Mouse (Mus musculus): ENCODE measurements around the gene Clps. TPM values are rescaled to one million over a fixed set of nuclear protein-coding genes. Genes with fewer than 3 reads are reported as not detected.

The Clps gene
- not detected for total RNA-seq (2021)
- long read RNA-seq, experiment 1 = 0 reads
- long read RNA-seq, experiment 2, partial matches to known transcripts = 0 of 1 reads
- long read RNA-seq, experiment 2, other reads (novel, unspliced or antisense) = 1 of 1 reads

DNA sequence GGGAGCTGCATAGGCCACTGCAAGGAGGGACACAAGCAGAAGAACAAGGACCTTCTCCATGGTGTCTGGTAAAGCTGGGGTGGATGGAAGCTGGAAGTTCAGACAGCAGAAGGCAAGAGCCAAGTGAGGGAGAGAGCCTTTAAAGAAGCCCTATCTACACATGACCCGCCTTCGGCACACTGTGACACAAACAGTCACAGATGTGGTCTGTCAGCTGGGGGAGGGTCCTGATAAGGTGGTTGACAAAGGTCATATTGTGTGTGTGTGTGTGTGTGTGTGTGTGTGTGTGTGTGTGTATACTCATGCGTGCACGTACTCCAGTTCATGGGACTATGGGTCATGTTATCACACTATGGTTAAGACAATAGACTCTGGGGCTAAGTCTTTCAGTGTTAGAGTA is at the start of gene Clps:
TSS of gene Clps (minus strand) at position 169 of the 400 bp plus-strand sequence.
- no peak for DNase-seq (ENCODE audit: low spot score in 2 of 2)

DNA sequence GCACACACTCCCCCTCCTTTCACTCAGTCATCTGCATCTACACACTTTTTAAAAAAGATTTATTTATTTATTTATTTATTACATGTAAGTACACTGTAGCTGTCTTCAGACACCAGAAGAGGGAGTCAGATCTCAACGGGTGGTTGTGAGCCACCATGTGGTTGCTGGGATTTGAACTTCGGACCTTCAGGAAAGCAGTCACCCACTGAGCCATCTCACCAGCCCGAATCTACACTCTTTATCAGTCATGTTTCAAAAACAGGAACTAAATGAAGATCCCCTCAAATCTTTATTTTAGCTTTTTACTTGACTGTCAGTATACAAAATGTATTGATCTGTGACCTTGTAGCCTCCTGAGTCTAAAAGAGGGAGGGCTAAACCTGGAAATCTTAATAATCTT is 49.0 kb upstream of the Clps start:
- DNase-seq (ENCODE audit: low spot score in 2 of 2) = no peak

DNA sequence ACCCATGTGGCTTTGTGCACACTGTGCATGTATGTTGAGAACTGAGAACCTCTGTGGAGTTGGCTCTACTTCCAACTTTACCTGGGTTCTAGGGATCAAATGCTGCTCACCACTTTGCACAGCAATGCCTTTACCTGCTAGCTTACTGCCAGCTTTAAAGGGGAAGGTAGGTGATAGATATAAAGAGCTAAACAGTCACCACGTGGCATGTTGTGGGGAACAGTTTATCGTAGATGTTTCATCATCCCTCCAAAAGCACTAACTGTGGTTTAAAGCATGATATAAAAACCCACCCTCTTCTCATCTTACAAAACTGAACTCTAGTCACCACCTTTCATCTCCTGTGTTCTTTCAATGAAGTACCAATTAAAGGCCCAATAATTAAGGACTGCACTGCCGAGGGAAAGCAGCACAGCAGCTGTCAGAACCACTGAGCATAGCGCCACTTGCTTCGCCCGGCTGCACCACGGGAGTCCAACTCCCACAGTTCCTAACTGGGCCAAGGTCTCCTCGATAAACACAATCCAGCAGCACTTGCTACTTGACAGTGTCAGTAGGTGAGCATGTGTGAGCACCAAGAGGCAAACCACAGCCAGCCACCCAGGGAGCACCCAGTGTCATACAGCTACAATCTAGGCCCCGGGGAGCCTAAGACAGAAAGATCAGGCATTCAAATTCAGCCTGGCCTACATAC is 41.1 kb upstream of the Clps start:
- DNase-seq (ENCODE audit: low spot score in 2 of 2) = no peak

DNA sequence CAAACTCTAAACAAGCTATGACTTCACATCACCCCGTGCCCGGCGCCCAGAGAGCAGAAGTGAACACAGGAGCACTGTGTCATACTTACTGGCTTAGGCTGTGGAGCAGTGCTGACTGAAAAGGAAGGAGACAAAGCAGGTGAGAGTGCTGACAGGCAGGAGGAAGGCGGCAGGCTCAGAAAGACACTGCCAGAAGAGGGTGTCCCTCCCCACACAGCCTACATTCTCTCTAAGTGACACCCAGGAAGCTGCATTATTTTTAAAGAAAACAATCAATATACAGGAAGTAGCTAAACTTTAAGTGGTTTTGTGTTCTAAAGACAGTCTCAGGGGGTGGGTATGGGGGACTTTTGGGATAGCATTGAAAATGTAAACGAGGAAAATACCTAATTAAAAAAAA is 40.2 kb upstream of the Clps start:
- no peak for DNase-seq (ENCODE audit: low spot score in 2 of 2)

DNA sequence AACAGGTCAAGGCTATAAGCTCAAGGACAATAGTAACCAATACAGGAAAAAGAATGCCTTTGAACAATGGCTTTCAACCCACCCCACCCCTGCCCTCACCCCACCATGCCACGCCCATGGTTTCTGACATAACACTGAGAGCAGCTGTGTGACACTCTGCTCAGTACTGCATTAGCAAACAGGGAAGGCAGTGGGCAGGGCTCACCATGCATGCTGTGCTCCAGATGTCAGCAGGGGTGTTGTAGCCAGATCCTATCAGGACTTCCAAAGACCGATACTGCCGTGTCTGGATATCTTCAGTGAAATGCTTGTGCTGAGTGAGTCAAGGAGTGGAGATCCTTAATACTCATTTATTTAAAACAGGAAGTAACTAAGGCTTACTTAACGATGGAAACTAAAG is 33.4 kb upstream of the Clps start:
- DNase-seq (ENCODE audit: low spot score in 2 of 2) = no peak

DNA sequence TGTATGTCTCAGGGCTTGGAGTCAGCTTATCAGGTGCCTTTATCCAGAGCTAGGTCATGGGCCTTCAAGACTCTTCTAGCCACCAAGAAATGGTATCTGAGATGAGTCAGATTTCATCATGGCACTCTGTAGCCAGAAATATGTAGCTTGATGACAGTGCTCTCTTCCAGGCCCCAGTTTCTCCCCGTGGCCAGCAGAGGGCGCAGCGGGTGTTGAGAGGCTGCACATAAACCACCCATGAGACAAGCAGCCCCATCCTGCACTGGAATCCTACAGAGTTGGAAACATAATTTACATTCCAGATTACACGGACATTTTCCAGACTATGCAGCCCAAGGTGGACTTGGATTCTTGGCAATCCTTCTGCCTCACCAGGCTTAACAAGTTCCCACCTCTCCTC is 32.4 kb upstream of the Clps start:
- peak; percentile 87 to 88 for DNase-seq (ENCODE audit: low spot score in 2 of 2)

GRCm38 (mm10) chr17:28591476-28591875 is 30.9 kb upstream of the Clps start:
- no peak for DNase-seq (ENCODE audit: low spot score in 2 of 2)

- no peak for DNase-seq (ENCODE audit: low spot score in 2 of 2)
Observed at GRCm38 (mm10) chr17:28590596-28590995, 30.0 kb upstream of the Clps start.

- no peak for DNase-seq (ENCODE audit: low spot score in 2 of 2)
Observed at GRCm38 (mm10) chr17:28588591-28588990, 28.0 kb upstream of the Clps start.

GRCm38 (mm10) chr17:28586509-28586908 is 25.9 kb upstream of the Clps start:
- DNase-seq (ENCODE audit: low spot score in 2 of 2) = no peak

DNA sequence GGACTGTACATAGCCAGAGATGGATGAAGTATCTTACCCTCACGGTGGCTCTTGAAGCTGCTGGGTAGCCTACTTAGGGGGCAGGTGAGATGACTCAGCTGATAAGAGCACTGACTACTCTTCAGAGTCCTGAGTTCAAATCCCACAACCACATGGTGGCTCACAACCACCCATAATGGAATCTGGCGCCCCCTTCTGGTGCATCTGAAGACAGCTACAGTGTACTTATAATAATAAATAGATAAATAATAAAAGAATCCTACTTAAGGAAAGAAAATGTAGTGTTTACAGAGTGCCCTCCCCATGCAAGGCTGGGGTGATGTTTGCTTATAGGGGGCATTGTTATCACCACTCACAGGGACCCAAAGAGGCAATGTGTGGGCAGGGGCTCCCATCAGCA is 20.5 kb upstream of the Clps start:
- DNase-seq (ENCODE audit: low spot score in 2 of 2) = no peak

GRCm38 (mm10) chr17:28580396-28580795 is 19.8 kb upstream of the Clps start:
- no peak for DNase-seq (ENCODE audit: low spot score in 2 of 2)

DNA sequence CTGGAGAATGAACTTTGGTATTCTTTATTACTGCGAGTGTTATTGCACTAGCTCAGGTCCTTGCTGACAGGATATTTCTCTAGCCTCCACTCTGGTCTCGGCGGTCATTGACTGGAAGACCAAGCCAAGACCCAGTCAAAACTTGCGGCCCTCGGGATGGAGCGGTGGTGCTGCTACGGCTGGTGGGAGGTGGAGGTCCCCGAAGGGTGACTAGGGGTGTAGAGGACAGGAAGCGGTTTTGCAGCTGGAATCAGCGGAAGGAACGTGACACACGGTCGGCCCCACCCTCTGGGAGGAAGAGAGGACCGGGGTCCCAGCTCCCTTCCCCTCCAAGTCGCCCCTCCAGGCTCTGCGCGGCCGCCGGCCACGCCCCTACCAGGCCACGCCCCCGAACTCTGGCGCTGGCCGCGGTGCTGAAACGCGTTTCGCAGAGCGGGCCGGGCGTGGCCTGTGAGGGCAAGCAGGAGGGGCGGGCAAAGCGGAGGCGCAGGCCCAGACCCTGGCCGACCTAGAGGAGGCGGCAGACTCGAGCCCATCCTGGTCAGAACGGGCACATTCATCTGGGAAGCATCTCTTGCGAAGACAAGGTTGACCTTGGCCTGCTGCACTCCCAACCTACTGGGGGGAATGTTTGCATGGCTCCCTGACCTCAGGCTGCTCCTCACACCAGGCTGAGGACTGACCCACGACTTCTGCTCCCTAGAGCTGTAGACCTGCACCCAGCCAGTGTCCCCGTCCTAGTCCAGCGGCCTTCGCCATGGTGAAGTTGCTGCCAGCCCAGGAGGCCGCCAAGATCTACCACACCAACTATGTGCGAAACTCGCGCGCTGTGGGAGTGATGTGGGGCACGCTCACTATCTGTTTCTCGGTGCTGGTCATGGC is 14.9 kb upstream of the Clps start, which contains the start of gene Lhfpl5:
TSS of gene Lhfpl5 (plus strand) at position 398 of the 882 bp plus-strand sequence.
- DNase-seq (ENCODE audit: low spot score in 2 of 2) = peak; percentile 22 to 40

- peak in 1 of 2 experiments; percentile 44 for DNase-seq (ENCODE audit: low spot score in 2 of 2)
Observed at GRCm38 (mm10) chr17:28572941-28573340, 12.4 kb upstream of the Clps start.

DNA sequence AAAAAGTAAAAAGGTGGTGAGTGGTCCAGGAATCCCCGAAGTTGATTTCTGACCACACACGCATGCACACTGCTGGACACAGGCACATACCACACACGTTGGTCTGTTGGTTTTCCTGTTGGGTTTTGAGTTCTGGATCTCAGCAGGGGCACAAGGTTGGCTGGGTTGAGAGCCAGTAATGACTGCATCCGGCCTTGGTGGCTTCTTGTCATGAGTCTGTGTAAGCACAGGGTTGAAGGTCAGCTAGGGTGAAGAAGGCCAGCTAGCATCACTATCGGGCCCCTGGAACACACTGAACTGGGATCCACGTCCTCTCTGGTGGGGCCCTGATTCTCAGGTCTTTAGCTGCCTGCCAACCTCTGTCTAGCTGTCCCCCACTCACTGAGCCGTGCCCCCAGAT is 12.0 kb upstream of the Clps start:
- no peak for DNase-seq (ENCODE audit: low spot score in 2 of 2)

- no peak for DNase-seq (ENCODE audit: low spot score in 2 of 2)
Observed at GRCm38 (mm10) chr17:28571868-28572267, 11.3 kb upstream of the Clps start.

DNA sequence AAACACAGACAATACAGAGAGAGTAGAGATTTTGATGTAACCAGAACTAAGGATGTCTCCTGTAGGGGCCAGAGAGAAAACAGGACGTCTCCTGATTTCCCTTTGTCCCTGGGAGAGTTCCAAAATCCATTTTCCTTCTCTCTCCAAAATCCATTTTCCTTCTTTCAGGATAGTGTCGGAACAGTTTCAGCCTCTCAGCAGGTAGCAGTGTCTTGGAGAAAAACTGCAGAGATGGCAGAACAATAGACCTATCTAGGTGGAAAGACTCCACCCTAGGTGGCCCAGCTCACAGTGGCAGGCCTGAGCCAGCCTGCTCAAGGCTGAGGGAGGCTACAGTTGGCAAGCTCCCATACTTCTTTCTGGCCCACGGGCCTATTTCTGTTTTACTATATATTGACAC is 7.0 kb upstream of the Clps start:
- no peak for DNase-seq (ENCODE audit: low spot score in 2 of 2)

DNA sequence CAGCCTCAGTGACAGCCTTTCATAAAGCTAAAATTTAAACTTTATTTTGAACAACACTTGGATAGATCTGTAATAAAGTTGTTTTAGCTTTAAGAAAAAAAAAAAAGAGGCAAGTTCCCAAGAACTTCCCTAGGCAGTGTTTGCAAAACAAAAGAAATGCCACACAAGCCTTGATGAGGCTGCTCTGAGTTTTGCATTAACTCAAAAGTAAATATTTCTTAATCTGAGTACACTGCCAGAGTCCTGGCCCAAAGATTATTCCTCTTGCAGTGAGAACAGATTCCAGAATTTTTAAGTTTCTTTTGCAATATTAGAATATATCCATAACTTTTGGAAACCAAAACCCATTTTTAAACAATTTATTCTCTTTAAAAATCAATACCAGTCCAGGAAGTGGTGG is 4.6 kb upstream of the Clps start:
- DNase-seq (ENCODE audit: low spot score in 2 of 2) = no peak

DNA sequence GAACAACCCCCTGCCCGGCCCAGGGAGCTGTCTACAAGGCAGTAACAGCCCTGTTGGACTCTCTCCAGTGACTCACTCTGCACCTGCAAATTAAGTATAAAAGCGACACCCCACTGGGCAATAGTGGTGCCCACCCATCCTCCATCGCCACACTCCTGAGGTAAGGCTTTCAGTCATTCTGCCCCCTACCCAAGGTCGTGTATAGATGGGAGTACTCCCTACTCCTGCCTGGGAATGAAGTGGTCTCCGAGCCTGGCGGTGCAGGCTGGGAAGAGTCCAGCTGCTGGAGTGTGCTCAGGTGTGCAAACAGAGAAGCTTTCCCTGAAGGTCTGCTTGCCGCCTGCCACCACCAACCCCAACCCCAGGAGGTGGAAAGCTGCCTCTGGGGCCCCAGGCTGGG is 1.0 kb upstream of the Clps start:
- DNase-seq (ENCODE audit: low spot score in 2 of 2) = no peak

GRCm38 (mm10) chr17:28557772-28558171 is 2.8 kb downstream of the Clps start:
- DNase-seq (ENCODE audit: low spot score in 2 of 2) = no peak

DNA sequence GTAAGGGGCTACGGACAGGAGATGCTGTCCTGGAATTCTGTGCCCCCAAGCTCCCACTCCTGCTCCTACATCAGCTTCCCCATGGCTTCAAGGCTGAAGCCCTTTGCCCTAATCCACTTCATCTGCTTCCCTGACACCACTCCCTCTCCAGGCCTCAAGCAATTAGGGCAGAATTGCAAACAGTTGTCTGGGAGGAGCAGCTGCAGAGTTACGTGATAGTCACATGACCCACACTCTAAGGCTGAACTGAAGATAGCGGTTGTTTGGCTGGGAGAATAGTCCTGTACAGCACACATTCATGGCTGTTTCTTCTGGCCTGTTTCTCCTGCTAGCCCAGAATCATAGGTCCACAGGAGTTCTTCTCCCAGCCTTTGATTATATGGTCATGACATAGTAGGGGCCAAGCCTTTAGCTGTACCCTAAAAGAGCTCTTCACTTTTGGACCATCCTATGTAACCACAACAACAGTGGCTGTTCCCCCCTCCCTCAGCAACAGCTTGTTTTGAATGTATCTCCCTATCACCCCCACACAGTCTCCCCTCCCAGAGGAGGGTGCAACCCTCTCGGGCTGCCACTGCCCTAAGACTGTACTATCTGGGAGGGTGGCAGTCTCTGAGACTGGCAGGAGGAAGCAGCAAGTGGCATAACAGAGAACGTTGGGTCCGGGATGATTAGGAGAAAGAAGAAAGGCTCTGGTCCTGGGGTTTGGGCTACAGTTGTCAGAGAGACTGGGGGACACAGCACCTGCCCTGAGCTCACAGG is 3.8 kb downstream of the Clps start:
- no peak for DNase-seq (ENCODE audit: low spot score in 2 of 2)

All from left cerebral cortex, adult 18-20 months (tissue).